Mouse (Mus musculus): Measurements from ENCODE around the gene Btbd7. TPM values are rescaled to one million over a fixed set of nuclear protein-coding genes. Genes with fewer than 3 reads are reported as not detected.

The Btbd7 gene
- polyA plus RNA-seq, 1 experiment: 11.9 TPM

- 0 out of 2 replicates have a peak, but pooled peaks cover 3% of the 10 kb centered on the region for H3K4me1 ChIP-seq (ENCODE audit: control insufficient read depth, insufficient read depth, low read length)
- H3K4me3 ChIP-seq (ENCODE audit: insufficient read depth, low read depth, low read length): no peak overlapping the region
- H3K27ac ChIP-seq (ENCODE audit: insufficient read depth, low read depth, low read length): no peak overlapping the region
- no peaks in the 10 kb centered on the region for H3K36me3 ChIP-seq (ENCODE audit: control insufficient read depth, insufficient read depth, low read length)
- 72% methylated on average over 1 of the region's 1 CpGs for WGBS
- DNase-seq: no peak
- no peak for TF ChIP-seq CTCF (conservative IDR thresholded peaks at IDR 0.05; ENCODE audit: insufficient read depth, insufficient read length, low read depth, low read length)
- no peak for TF ChIP-seq POLR2A (IDR thresholded peaks at IDR 0.05; ENCODE audit: low read depth, low read length)
- H3K27me3 ChIP-seq (replicated peaks; ENCODE audit: control insufficient read depth, insufficient read depth, low read length): no peaks in the 10 kb centered on the region
Measured at GRCm38 (mm10) chr12:102831888-102832287, 46.4 kb downstream of the Btbd7 start.

DNA sequence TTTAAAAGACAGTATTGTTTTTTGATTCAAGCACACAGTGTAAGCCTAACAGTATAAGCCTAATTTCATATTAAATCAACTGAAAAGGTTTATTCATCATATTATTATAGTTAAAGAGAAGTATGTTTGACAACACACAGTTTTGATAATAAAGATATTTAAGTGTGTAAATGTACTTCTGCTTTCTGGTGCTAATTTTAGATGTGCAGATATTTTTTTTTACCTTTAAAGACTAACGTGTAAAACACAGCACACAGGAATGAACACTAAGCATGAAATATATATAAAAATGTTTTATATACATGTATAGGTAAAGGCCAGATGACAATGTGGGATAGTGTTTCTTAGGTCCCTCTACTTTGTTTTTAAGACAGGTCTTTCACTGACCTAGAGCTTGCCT, 51.2 kb downstream of the Btbd7 start:
- no peaks in the 10 kb centered on the region for H3K27me3 ChIP-seq (replicated peaks; ENCODE audit: control insufficient read depth, insufficient read depth, low read length)
- TF ChIP-seq CTCF (conservative IDR thresholded peaks at IDR 0.05; ENCODE audit: insufficient read depth, insufficient read length, low read depth, low read length): no peak
- TF ChIP-seq POLR2A (IDR thresholded peaks at IDR 0.05; ENCODE audit: low read depth, low read length): no peak
- H3K4me1 ChIP-seq (ENCODE audit: control insufficient read depth, insufficient read depth, low read length): 0 out of 2 replicates have a peak, but pooled peaks cover 3% of the 10 kb centered on the region
- no peaks in the 10 kb centered on the region for H3K36me3 ChIP-seq (ENCODE audit: control insufficient read depth, insufficient read depth, low read length)
- no peak overlapping the region for H3K4me3 ChIP-seq (ENCODE audit: insufficient read depth, low read depth, low read length)
- H3K27ac ChIP-seq (ENCODE audit: insufficient read depth, low read depth, low read length): no peak overlapping the region
- no peak for DNase-seq
- WGBS: 85% methylated on average over 1 of the region's 1 CpGs

DNA sequence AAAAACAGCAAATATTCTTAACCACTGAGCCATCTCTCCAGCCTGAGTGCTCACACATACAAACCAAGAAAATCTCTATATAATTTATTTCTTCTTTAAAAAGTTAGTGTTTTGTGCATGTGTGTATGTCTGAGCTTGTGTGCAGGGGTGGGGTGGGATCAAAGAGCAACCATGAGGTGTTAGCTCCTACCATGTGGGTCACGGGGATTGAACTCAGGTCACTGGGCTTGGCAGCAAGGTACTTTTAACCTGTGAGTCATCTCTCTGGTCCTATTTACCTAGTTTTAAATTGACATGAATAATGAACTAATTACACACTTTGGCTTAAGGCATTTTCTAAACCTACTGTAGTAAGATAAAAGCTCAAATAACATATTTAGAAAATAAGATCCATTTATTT, 51.9 kb downstream of the Btbd7 start:
- Histone ChIP-seq H3K27ac (ENCODE audit: insufficient read depth, low read depth, low read length) (no peak overlapping the region), H3K36me3 (ENCODE audit: control insufficient read depth, insufficient read depth, low read length) (no peaks in the 10 kb centered on the region), H3K4me3 (ENCODE audit: insufficient read depth, low read depth, low read length) (no peak overlapping the region), H3K27me3 (replicated peaks; ENCODE audit: control insufficient read depth, insufficient read depth, low read length) (no peaks in the 10 kb centered on the region), H3K4me1 (ENCODE audit: control insufficient read depth, insufficient read depth, low read length) (0 out of 2 replicates have a peak, but pooled peaks cover under 1% of the 10 kb centered on the region)
- TF ChIP-seq POLR2A (IDR thresholded peaks at IDR 0.05; ENCODE audit: low read depth, low read length) (no peak), CTCF (conservative IDR thresholded peaks at IDR 0.05; ENCODE audit: insufficient read depth, insufficient read length, low read depth, low read length) (no peak)
- no peak for DNase-seq
- 64% methylated on average over 1 of the region's 1 CpGs for WGBS

- H3K27ac ChIP-seq (ENCODE audit: insufficient read depth, low read depth, low read length): no peak overlapping the region
- no peaks in the 10 kb centered on the region for H3K4me1 ChIP-seq (ENCODE audit: control insufficient read depth, insufficient read depth, low read length)
- 94% methylated on average over 1 of the region's 1 CpGs for WGBS
- H3K4me3 ChIP-seq (ENCODE audit: insufficient read depth, low read depth, low read length): no peak overlapping the region
- H3K36me3 ChIP-seq (ENCODE audit: control insufficient read depth, insufficient read depth, low read length): peaks cover 1% of the 10 kb centered on the region; the same call in 1 of the 2 replicates
- H3K27me3 ChIP-seq (replicated peaks; ENCODE audit: control insufficient read depth, insufficient read depth, low read length): no peaks in the 10 kb centered on the region
- DNase-seq: no peak
- TF ChIP-seq CTCF (conservative IDR thresholded peaks at IDR 0.05; ENCODE audit: insufficient read depth, insufficient read length, low read depth, low read length) (no peak), POLR2A (IDR thresholded peaks at IDR 0.05; ENCODE audit: low read depth, low read length) (no peak)
Measured at GRCm38 (mm10) chr12:102814858-102815257, 63.4 kb downstream of the Btbd7 start.

GRCm38 (mm10) chr12:102799528-102799927, 78.7 kb downstream of the Btbd7 start:
- WGBS: 94% methylated on average over 2 of the region's 2 CpGs
- no peak overlapping the region for H3K27ac ChIP-seq (ENCODE audit: insufficient read depth, low read depth, low read length)
- DNase-seq: no peak
- H3K4me3 ChIP-seq (ENCODE audit: insufficient read depth, low read depth, low read length): no peak overlapping the region
- H3K27me3 ChIP-seq (replicated peaks; ENCODE audit: control insufficient read depth, insufficient read depth, low read length): no peaks in the 10 kb centered on the region
- no peaks in the 10 kb centered on the region for H3K36me3 ChIP-seq (ENCODE audit: control insufficient read depth, insufficient read depth, low read length)
- no peaks in the 10 kb centered on the region for H3K4me1 ChIP-seq (ENCODE audit: control insufficient read depth, insufficient read depth, low read length)
- TF ChIP-seq POLR2A (IDR thresholded peaks at IDR 0.05; ENCODE audit: low read depth, low read length) (no peak), CTCF (conservative IDR thresholded peaks at IDR 0.05; ENCODE audit: insufficient read depth, insufficient read length, low read depth, low read length) (no peak)

DNA sequence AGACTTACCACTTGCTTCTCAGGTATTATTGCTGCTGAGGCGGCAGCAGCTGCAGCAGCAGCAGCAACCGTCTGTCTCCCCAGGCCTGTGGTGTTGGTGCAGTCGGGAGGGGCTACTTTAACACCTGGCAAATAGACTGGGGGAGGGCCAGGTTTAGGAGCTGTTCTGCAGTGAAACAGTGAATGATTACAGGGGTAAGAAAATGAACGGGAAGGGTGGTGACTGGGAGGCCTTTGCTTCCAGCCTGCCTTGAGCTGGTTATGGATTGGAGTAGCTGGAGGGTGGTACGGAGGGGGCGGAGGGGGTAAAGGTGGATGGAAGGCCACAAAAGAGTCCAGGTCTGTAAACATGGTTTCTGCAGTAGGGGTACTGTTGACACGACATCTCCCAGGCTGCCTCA, 90.3 kb downstream of the Btbd7 start:
- no peak overlapping the region for H3K27ac ChIP-seq (ENCODE audit: insufficient read depth, low read depth, low read length)
- DNase-seq: peak; percentile 12
- WGBS: 72% methylated on average over 7 of the region's 7 CpGs
- H3K36me3 ChIP-seq (ENCODE audit: control insufficient read depth, insufficient read depth, low read length): no peaks in the 10 kb centered on the region; the same call in none of the 2 replicates
- H3K4me3 ChIP-seq (ENCODE audit: insufficient read depth, low read depth, low read length): no peak overlapping the region
- H3K27me3 ChIP-seq (replicated peaks; ENCODE audit: control insufficient read depth, insufficient read depth, low read length): no peaks in the 10 kb centered on the region
- TF ChIP-seq CTCF (conservative IDR thresholded peaks at IDR 0.05; ENCODE audit: insufficient read depth, insufficient read length, low read depth, low read length): no peak
- no peak for TF ChIP-seq POLR2A (IDR thresholded peaks at IDR 0.05; ENCODE audit: low read depth, low read length)
- H3K4me1 ChIP-seq (ENCODE audit: control insufficient read depth, insufficient read depth, low read length): no peaks in the 10 kb centered on the region

DNA sequence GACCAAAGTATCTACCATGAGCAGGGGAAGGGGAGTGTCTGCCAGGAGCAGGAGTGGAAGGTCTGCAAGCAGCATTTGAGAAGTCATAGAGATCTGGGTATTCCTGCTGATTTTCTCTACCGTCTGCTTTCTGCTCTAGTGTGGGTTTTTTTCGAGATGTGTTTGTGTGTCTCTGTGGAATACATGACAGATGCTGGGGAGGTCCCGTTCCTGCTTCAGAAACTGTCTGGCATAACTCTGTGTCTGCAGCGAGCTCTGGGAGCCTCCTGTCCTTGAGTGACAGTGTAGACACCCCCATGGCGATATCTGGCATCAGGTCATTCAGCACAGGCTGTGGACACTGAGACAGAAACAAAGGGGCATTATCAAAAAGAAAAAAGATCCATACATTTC, 92.7 kb downstream of the Btbd7 start:
- no peak for TF ChIP-seq CTCF (conservative IDR thresholded peaks at IDR 0.05; ENCODE audit: insufficient read depth, insufficient read length, low read depth, low read length)
- no peak for TF ChIP-seq POLR2A (IDR thresholded peaks at IDR 0.05; ENCODE audit: low read depth, low read length)
- no peaks in the 10 kb centered on the region for H3K27me3 ChIP-seq (replicated peaks; ENCODE audit: control insufficient read depth, insufficient read depth, low read length)
- 91% methylated on average over 5 of the region's 5 CpGs for WGBS
- no peak overlapping the region for H3K27ac ChIP-seq (ENCODE audit: insufficient read depth, low read depth, low read length)
- DNase-seq: no peak
- no peak overlapping the region for H3K4me3 ChIP-seq (ENCODE audit: insufficient read depth, low read depth, low read length)
- H3K36me3 ChIP-seq (ENCODE audit: control insufficient read depth, insufficient read depth, low read length): no peaks in the 10 kb centered on the region; the same call in none of the 2 replicates
- no peaks in the 10 kb centered on the region for H3K4me1 ChIP-seq (ENCODE audit: control insufficient read depth, insufficient read depth, low read length)
